Mouse (Mus musculus): ENCODE data around the gene Rps6kb2. TPM values are rescaled to one million over a fixed set of nuclear protein-coding genes. Genes with fewer than 3 reads are reported as not detected.
A peak's percentile ranks its signal among the peaks of the same experiment; 100 is the strongest.

The Rps6kb2 gene
- total RNA-seq (2021) = 10 to 100 TPM; 34.0 to 46.8 TPM
- long read RNA-seq, experiment 1, full-length matches to known transcripts = 10 of 36 reads
- long read RNA-seq, experiment 1, partial matches to known transcripts = 6 of 36 reads
- long read RNA-seq, experiment 1, other reads (novel, unspliced or antisense) = 20 of 36 reads
- long read RNA-seq, experiment 2, partial matches to known transcripts = 9 of 32 reads
- long read RNA-seq, experiment 2, other reads (novel, unspliced or antisense) = 19 of 32 reads

GRCm38 (mm10) chr19:4162646-4163542 lies at the start of gene Rps6kb2:
TSS of gene Rps6kb2 (minus strand) at chr19:4163354.
- Histone ChIP-seq H3K27ac (peak within 1 kb of the TSS; percentile 84), H3K4me3 (peak within 1 kb of the TSS; percentile 76)
- intact Hi-C loops (cut with DNase I) = no loop called here
- peak; percentile 96 for DNase-seq (ENCODE audit: extremely low spot score in 1 of 2, low spot score in 2 of 2)
- no peak for TF ChIP-seq CTCF (IDR thresholded peaks at IDR 0.05)

GRCm38 (mm10) chr19:4211891-4212588 lies 48.9 kb upstream of the Rps6kb2 start:
- TF ChIP-seq CTCF (IDR thresholded peaks at IDR 0.05) = no peak
- Histone ChIP-seq H3K4me3 (no peak overlapping the region), H3K27ac (no peak overlapping the region)
- intact Hi-C loops (cut with DNase I) = no loop called here
- DNase-seq (ENCODE audit: extremely low spot score in 1 of 2, low spot score in 2 of 2) = no peak

GRCm38 (mm10) chr19:4208563-4208962 lies 45.4 kb upstream of the Rps6kb2 start:
- H3K4me3 ChIP-seq = no peak overlapping the region
- no peak for DNase-seq (ENCODE audit: extremely low spot score in 1 of 2, low spot score in 2 of 2)
- no peak for TF ChIP-seq CTCF (IDR thresholded peaks at IDR 0.05)
- no peak overlapping the region for H3K27ac ChIP-seq
- intact Hi-C loops (cut with DNase I) = no loop called here

GRCm38 (mm10) chr19:4206971-4207370 lies 43.8 kb upstream of the Rps6kb2 start:
- DNase-seq (ENCODE audit: extremely low spot score in 1 of 2, low spot score in 2 of 2) = peak in 1 of 2 experiments; percentile 50
- intact Hi-C loops (cut with DNase I) = loop anchor here (1.0 kb wide), 1 partner anchor 21 kb away; no protein-coding TSS in a partner anchor
- H3K27ac ChIP-seq = no peak overlapping the region

GRCm38 (mm10) chr19:4204889-4205288 lies 41.7 kb upstream of the Rps6kb2 start:
- peak overlapping the region; percentile 76 for H3K27ac ChIP-seq
- no peak for DNase-seq (ENCODE audit: extremely low spot score in 1 of 2, low spot score in 2 of 2)
- intact Hi-C loops (cut with DNase I) = loop anchor here (2.0 to 5.0 kb wide), 2 partner anchors 48 to 108 kb away; partner anchors contain the start of genes Cdk2ap2 and Pitpnm1
- H3K4me3 ChIP-seq = no peak overlapping the region
- TF ChIP-seq CTCF (IDR thresholded peaks at IDR 0.05) = peak; percentile 35

More at GRCm38 (mm10) chr19:4206971-4207370, 43.8 kb upstream of the Rps6kb2 start:
- TF ChIP-seq CTCF (IDR thresholded peaks at IDR 0.05) = peak; percentile 96
- H3K4me3 ChIP-seq = no peak overlapping the region

DNA sequence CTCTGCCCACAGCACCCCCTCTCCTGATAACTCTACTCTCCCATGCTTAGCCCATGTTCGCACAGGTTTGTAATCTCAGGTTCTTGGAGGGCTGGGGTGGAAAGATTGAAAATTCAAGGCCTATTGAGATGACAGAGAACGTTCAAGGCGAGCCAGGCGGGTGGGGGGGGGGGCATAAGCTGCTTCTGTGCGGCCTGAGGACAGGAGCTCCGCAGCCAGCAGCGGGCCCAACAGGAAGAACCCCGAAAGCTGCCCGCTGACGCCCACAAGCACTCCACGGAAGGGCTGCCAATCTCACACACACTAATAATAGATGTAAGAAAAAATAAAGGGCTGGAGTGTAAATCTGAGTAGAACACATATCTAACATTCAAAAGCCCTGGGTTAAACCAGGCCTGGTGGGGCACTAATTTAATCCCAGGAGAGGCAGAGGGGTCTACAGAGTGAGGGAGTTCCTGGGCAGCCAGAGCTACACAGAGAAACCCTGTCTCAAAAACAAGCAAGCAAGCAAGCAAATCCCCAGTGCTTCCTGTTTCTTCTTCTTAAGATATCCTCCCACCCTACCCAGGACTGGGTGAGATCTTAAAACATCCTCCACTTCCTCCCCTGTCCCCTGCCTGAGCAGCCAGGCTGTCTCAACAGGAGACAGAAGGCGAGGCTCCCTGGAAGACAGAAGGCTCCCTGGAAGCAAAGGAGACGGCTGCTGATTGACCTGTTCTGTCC lies 40.6 kb upstream of the Rps6kb2 start:
- intact Hi-C loops (cut with DNase I) = loop anchor here (2.0 to 5.0 kb wide), 2 partner anchors 49 to 106 kb away; partner anchors contain the start of genes Cdk2ap2 and Pitpnm1
- DNase-seq (ENCODE audit: extremely low spot score in 1 of 2, low spot score in 2 of 2) = no peak
- H3K27ac ChIP-seq = peak overlapping the region; percentile 76

DNA sequence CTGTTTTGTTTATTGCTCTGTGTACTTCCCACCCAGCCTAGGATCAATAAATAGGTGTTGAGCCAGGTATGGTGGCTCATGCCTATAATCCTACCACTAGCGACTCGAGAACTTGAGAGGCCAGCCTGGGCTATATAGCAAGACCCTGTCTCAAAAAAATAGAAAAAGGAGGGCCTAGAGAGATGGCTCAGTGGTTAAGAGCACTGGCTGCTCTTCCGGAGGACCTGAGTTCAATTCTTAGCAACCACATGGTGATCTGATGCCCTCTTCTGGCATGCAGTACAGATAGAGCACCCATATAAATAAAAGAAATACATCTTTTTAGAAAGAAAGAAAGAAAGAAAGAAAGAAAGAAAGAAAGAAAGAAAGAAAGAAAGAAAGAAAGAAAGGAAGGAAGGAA lies 40.0 kb upstream of the Rps6kb2 start:
- no peak for DNase-seq (ENCODE audit: extremely low spot score in 1 of 2, low spot score in 2 of 2)
- H3K4me3 ChIP-seq = no peak overlapping the region
- intact Hi-C loops (cut with DNase I) = loop anchor here (5.0 kb wide), 1 partner anchor 106 kb away; the partner anchor contains the start of genes Cdk2ap2 and Pitpnm1
- TF ChIP-seq CTCF (IDR thresholded peaks at IDR 0.05) = no peak; the same call in 1 of the 2 replicates
- peak overlapping the region; percentile 95; the same call in 1 of the 2 replicates for H3K27ac ChIP-seq

More for the DNA sequence above, 40.6 kb upstream of the Rps6kb2 start:
- no peak overlapping the region for H3K4me3 ChIP-seq
- TF ChIP-seq CTCF (IDR thresholded peaks at IDR 0.05) = no peak

GRCm38 (mm10) chr19:4202149-4202548 lies 39.0 kb upstream of the Rps6kb2 start:
- DNase-seq (ENCODE audit: extremely low spot score in 1 of 2, low spot score in 2 of 2) = no peak
- peak overlapping the region; percentile 70 for H3K4me3 ChIP-seq
- TF ChIP-seq CTCF (IDR thresholded peaks at IDR 0.05) = no peak
- peak overlapping the region; percentile 95 for H3K27ac ChIP-seq
- intact Hi-C loops (cut with DNase I) = loop anchor here (5.0 kb wide), 1 partner anchor 105 kb away; the partner anchor contains the start of genes Cdk2ap2 and Pitpnm1

DNA sequence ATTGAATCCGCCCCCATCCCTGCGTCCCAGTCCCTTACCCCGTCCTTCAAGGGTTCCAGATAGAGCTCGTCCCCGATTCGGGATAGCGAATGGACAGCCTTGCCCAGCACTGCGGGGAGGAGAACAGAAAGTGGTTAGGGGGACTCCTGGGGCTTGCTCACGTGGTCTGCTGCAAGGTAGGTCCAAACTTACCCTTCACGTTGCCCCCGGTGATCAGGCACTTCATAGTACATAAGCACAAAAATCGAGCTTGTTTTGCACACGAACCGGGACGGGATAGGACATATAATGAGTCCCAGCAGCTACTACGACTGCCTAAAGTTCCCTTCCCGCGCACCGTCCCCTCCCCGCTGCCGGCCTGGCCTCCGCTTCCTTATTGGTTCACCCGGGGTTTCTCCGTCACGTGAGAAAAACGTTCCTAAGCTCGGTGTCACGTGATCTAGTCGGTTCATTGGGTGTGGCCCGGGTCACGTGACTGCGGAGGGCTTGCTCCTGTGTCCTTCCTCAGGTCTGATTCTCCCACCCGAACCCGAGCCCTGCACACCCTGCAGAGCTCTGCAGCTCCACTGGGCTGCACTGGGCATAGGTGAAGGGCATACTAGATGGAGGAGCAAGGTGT lies 38.2 kb upstream of the Rps6kb2 start, which contains the start of gene Rad9a:
Gene Rad9a, minus strand, starts transcription at position 372 of the 619 bp plus-strand sequence.
- peak within 1 kb of the TSS; percentile 95 for H3K27ac ChIP-seq
- H3K4me3 ChIP-seq = peak within 1 kb of the TSS; percentile 70
- intact Hi-C loops (cut with DNase I) = loop anchor here (5.0 kb wide), 1 partner anchor 104 kb away; the partner anchor contains the start of genes Cdk2ap2 and Pitpnm1
- no peak; the same call in 1 of the 2 replicates for TF ChIP-seq CTCF (IDR thresholded peaks at IDR 0.05)
- DNase-seq (ENCODE audit: extremely low spot score in 1 of 2, low spot score in 2 of 2) = peak; percentile 92 to 94

GRCm38 (mm10) chr19:4197180-4197579 lies 34.0 kb upstream of the Rps6kb2 start:
- intact Hi-C loops (cut with DNase I) = no loop called here
- no peak for TF ChIP-seq CTCF (IDR thresholded peaks at IDR 0.05)
- DNase-seq (ENCODE audit: extremely low spot score in 1 of 2, low spot score in 2 of 2) = no peak
- Histone ChIP-seq H3K27ac (no peak overlapping the region), H3K4me3 (no peak overlapping the region)

Measured in left cerebral cortex, adult 2 months (tissue).